Comparison of ENCODE assay signal across 8 mouse cellular contexts in genomic region chr2:131253681-131254328, GRCm38 (mm10). TPM values are rescaled to one million over a fixed set of nuclear protein-coding genes. Genes with fewer than 3 reads are reported as not detected.
DNase-seq lines count a peak whose midpoint lies in the region; ATAC-seq and TF ChIP-seq lines count a peak whose summit lies in the region.

No protein-coding gene starts in this region.

- H3K27ac ChIP-seq in intestine, postnatal 0 days (ENCODE audit: low read depth, low read length): peak overlapping the region; percentile 72
- peak overlapping the region; percentile 34; the same call in 1 of the 2 replicates for H3K27ac ChIP-seq in liver, postnatal 0 days (ENCODE audit: low read depth)
- H3K27ac ChIP-seq in neural tube, embryonic 12.5 days: no peak overlapping the region

- no peaks in the 10 kb centered on the region for H3K4me1 ChIP-seq in intestine, postnatal 0 days (replicated peaks; ENCODE audit: control insufficient read depth, insufficient read depth, low read length)
- H3K4me1 ChIP-seq in liver, postnatal 0 days (ENCODE audit: insufficient read depth): 0 out of 2 replicates have a peak, but pooled peaks cover 6% of the 10 kb centered on the region
- no peaks in the 10 kb centered on the region for H3K4me1 ChIP-seq in neural tube, embryonic 12.5 days

- H3K4me3 ChIP-seq in intestine, postnatal 0 days (ENCODE audit: low read depth, low read length): no peak overlapping the region
- no peak overlapping the region for H3K4me3 ChIP-seq in liver, postnatal 0 days (ENCODE audit: low read depth, low read length)
- H3K4me3 ChIP-seq in neural tube, embryonic 12.5 days: no peak overlapping the region

- peak; percentile 95 for TF ChIP-seq CTCF in intestine, postnatal 0 days (IDR thresholded peaks at IDR 0.05; ENCODE audit: low read depth)
- TF ChIP-seq CTCF in liver, postnatal 0 days (IDR thresholded peaks at IDR 0.05; ENCODE audit: low read depth): peak; percentile 95

- H3K36me3 ChIP-seq in intestine, postnatal 0 days (ENCODE audit: control insufficient read depth, insufficient read depth): no peaks in the 10 kb centered on the region
- 0 out of 2 replicates have a peak, but pooled peaks cover 5% of the 10 kb centered on the region for H3K36me3 ChIP-seq in liver, postnatal 0 days (replicated peaks; ENCODE audit: insufficient read depth, low read length)
- no peaks in the 10 kb centered on the region for H3K36me3 ChIP-seq in neural tube, embryonic 12.5 days

- no peak overlapping the region for H3K9ac ChIP-seq in intestine, postnatal 0 days (ENCODE audit: low read depth, low read length)
- H3K9ac ChIP-seq in liver, postnatal 0 days (replicated peaks): peak overlapping the region; percentile 14; the same call in 1 of the 2 replicates
- H3K9ac ChIP-seq in neural tube, embryonic 12.5 days: no peak overlapping the region

- peak; percentile 87 for TF ChIP-seq EP300 in liver, postnatal 0 days (IDR thresholded peaks at IDR 0.05; ENCODE audit: low read depth)

- DNase-seq in A20 (ENCODE audit: low read depth, low spot score) (peak; percentile 82), MN1 (ENCODE audit: low spot score) (peak; percentile 74)
- DNase-seq in embryo, embryonic 10 days (ENCODE audit: low spot score): peak; percentile 82
- peak; percentile 96 for DNase-seq in heart, adult 11 months
- peak; percentile 80 for DNase-seq in liver, postnatal 0 days
- DNase-seq in thymus, postnatal 25 days: peak; percentile 61

- WGBS in intestine, postnatal 0 days: 6% methylated on average over 7 of the region's 7 CpGs
- WGBS in liver, postnatal 0 days (ENCODE audit: insufficient replicate concordance): 8% methylated on average over 7 of the region's 7 CpGs
- 23% methylated on average over 7 of the region's 7 CpGs for WGBS in neural tube, embryonic 12.5 days

- H3K4me2 ChIP-seq in intestine, postnatal 0 days (replicated peaks; ENCODE audit: low read depth): peak overlapping the region; percentile 39
- peak overlapping the region; percentile 22 for H3K4me2 ChIP-seq in liver, postnatal 0 days (ENCODE audit: low read depth, low read length)
- H3K4me2 ChIP-seq in neural tube, embryonic 12.5 days (replicated peaks): 0 out of 2 replicates have a peak overlapping the region, but pooled peaks have one; percentile 9

- H3K27me3 ChIP-seq in intestine, postnatal 0 days (replicated peaks; ENCODE audit: control insufficient read depth, insufficient read depth, low read length): no peaks in the 10 kb centered on the region
- no peaks in the 10 kb centered on the region for H3K27me3 ChIP-seq in liver, postnatal 0 days (ENCODE audit: insufficient read depth, low read length)
- no peaks in the 10 kb centered on the region for H3K27me3 ChIP-seq in neural tube, embryonic 12.5 days (replicated peaks)

- ATAC-seq in intestine, postnatal 0 days: peak; percentile 81
- peak; percentile 94 for ATAC-seq in liver, postnatal 0 days
- 0 out of 2 replicates have a peak, but pooled peaks have one; percentile 48 for ATAC-seq in neural tube, embryonic 12.5 days (ENCODE audit: low FRiP score, low read depth)

- H3K9me3 ChIP-seq in intestine, postnatal 0 days (ENCODE audit: control insufficient read depth): no peaks in the 10 kb centered on the region
- H3K9me3 ChIP-seq in liver, postnatal 0 days (ENCODE audit: low read length): no peaks in the 10 kb centered on the region
- no peaks in the 10 kb centered on the region for H3K9me3 ChIP-seq in neural tube, embryonic 12.5 days

RNA-seq across cellular contexts. Expression of gene Pank2, which starts 8.5 kb away (rescaled TPM):
- 32.4 and 35.1 TPM in 2 replicates for polyA plus RNA-seq in intestine, postnatal 0 days (2015; fragmentation: Nextera tagmentation; extraction: Ambion mirVana)
- 17.2 and 21.3 TPM in 2 replicates for polyA plus RNA-seq in liver, postnatal 0 days (2015; fragmentation: Nextera tagmentation; extraction: Ambion mirVana)
- polyA plus RNA-seq in neural tube, embryonic 12.5 days (2016; fragmentation: Nextera tagmentation; extraction: Ambion mirVana): 55.3 and 56.1 TPM in 2 replicates

RNA-seq across cellular contexts. Expression of gene Mavs, which starts 19.9 kb away (rescaled TPM):
- 27.2 and 28.5 TPM in 2 replicates for polyA plus RNA-seq in intestine, postnatal 0 days (2015; fragmentation: Nextera tagmentation; extraction: Ambion mirVana)
- 21.2 and 22.1 TPM in 2 replicates for polyA plus RNA-seq in liver, postnatal 0 days (2015; fragmentation: Nextera tagmentation; extraction: Ambion mirVana)
- polyA plus RNA-seq in neural tube, embryonic 12.5 days (2016; fragmentation: Nextera tagmentation; extraction: Ambion mirVana): 9.5 and 10.3 TPM in 2 replicates

RNA-seq across cellular contexts. Expression of gene Ap5s1, which starts 46.9 kb away (rescaled TPM):
- polyA plus RNA-seq in intestine, postnatal 0 days (2015; fragmentation: Nextera tagmentation; extraction: Ambion mirVana): 37.3 and 37.5 TPM in 2 replicates
- 19.5 TPM in 2 replicates for polyA plus RNA-seq in liver, postnatal 0 days (2015; fragmentation: Nextera tagmentation; extraction: Ambion mirVana)
- polyA plus RNA-seq in neural tube, embryonic 12.5 days (2016; fragmentation: Nextera tagmentation; extraction: Ambion mirVana): 30.7 and 36.3 TPM in 2 replicates
